Mouse (Mus musculus) adrenal gland, postnatal 25 days (tissue): ENCODE data around the gene Ranbp3l. TPM values are rescaled to one million over a fixed set of nuclear protein-coding genes. Genes with fewer than 3 reads are reported as not detected.

ENCODE experiments used
- DNase-seq: peaks from one replicate; pipeline ENCODE4 v3.0.0; 2021; ENCODE audit warnings: mixed read lengths
- total RNA-seq: library from RNA; stranded (reverse); gene quantifications from 2 replicates; pipeline ENCODE4 v1.2.3, GENCODE M21; 2021

Ranbp3l gene
- total RNA-seq, 1 experiment from 2014 or later: not detected

- no peak for DNase-seq
These were observed 126.6 kb downstream of the Ranbp3l start for GRCm38 (mm10) chr15:9094366-9094750.

- no peak for DNase-seq
These were observed 129.1 kb downstream of the Ranbp3l start for GRCm38 (mm10) chr15:9096865-9097264.

- DNase-seq: no peak
These were observed 132.8 kb downstream of the Ranbp3l start for GRCm38 (mm10) chr15:9100446-9101077.

- DNase-seq: no peak
These were observed 138.7 kb downstream of the Ranbp3l start for GRCm38 (mm10) chr15:9106303-9107074.

- no peak for DNase-seq
These were observed 143.0 kb downstream of the Ranbp3l start for GRCm38 (mm10) chr15:9110526-9111347.

GRCm38 (mm10) chr15:9111648-9112047 is 143.9 kb downstream of the Ranbp3l start:
- DNase-seq: no peak

- DNase-seq: no peak
These were observed 145.8 kb downstream of the Ranbp3l start for GRCm38 (mm10) chr15:9113556-9113955.

GRCm38 (mm10) chr15:9114131-9114530 is 146.4 kb downstream of the Ranbp3l start:
- no peak for DNase-seq

- DNase-seq: no peak
These were observed 146.8 kb downstream of the Ranbp3l start for GRCm38 (mm10) chr15:9114599-9114998.

Other genes starting within 250 kb of the Ranbp3l start
- gene Nadk2, start 103.3 kb downstream of the Ranbp3l start, total RNA-seq: 73.3 and 79.6 TPM in 2 replicates
- 22.9 and 23.7 TPM in 2 replicates for gene Lmbrd2, start 172.6 kb downstream of the Ranbp3l start, total RNA-seq
- gene Skp2, start 187.5 kb downstream of the Ranbp3l start, total RNA-seq: 4.5 and 5.9 TPM in 2 replicates